Mouse (Mus musculus): Measurements from ENCODE around the gene Plb1.

DNA sequence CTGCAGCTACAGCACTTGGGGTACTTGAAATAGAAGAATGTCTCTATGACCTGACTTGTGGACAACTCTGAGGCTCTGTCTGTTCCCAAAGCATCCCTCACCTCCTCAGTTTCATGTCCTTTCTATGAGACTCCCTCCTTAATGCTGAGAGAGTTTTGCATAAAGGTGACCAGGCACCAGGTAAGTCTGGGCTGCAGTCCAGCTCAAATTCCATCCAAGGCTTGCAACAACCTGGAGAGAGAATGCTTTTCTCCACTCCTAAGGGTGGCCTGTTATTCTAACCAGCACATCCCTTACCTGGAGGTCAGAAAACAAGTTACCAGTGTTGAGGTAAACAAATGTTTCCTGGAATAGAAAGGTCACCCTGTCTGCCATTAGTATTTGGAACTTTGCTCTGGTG, 159.8 kb downstream of the Plb1 start:
- TF ChIP-seq CTCF (IDR thresholded peaks at IDR 0.05; ENCODE audit: control insufficient read depth, insufficient read depth, low read length) (no peak), POLR2A (IDR thresholded peaks at IDR 0.05; ENCODE audit: borderline replicate concordance, control insufficient read depth, low read depth, low read length) (no peak)

Measured in bone marrow, adult 2 months (tissue).